Mouse (Mus musculus) ES-Bruce4 (cell line): ENCODE results near the gene Nat8f2.
"Not testable (repeated sequence)": the region's sequence is repeated elsewhere in the genome, so short reads cannot be mapped to it uniquely, and the experiment has no call there.

ENCODE experiments used
- CTCF ChIP-seq: IDR thresholded peaks from one replicate; pipeline ENCODE4 v1.8.1; 2011; ENCODE audit warnings: low read depth, low read length
- EP300 ChIP-seq: IDR thresholded peaks from 2 replicates; pipeline ENCODE4 v1.6.1; 2011; ENCODE audit warnings: low read depth, low read length; ENCODE audit not compliant: insufficient read depth
- POLR2A ChIP-seq: IDR thresholded peaks from one replicate; pipeline ENCODE4 v1.8.1; 2011; ENCODE audit warnings: low read length; ENCODE audit not compliant: insufficient read depth

- not testable (repeated sequence) for TF ChIP-seq CTCF, POLR2A, EP300
Observed at GRCm38 (mm10) chr6:85835104-85835503, 33.9 kb downstream of the Nat8f2 start.
